Mouse (Mus musculus): ENCODE data around the gene Dppa1. TPM values are rescaled to one million over a fixed set of nuclear protein-coding genes. Genes with fewer than 3 reads are reported as not detected.

Gene Dppa1
- polyA plus RNA-seq, 1 experiment from 2014 or later: not detected

DNA sequence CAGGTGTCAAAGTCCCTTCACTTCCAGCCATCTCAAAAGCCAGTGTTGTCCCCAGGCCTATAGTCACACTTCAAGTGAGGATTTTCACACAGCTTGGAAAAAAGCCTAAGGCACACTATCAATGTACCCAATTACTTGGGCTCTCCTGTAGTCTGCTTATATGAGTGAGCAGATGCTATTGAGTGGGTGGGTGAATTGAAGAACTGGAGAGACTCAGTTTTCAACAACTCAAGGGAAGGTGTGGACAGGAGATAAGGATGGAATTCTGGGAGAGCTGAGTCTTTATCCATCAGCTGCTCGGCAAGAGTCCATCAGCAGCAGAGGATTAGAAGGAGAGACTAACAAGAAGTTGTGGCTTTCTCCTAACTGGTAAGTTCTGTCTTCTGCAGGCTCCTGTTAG is 57.7 kb downstream of the Dppa1 start, which contains the start of gene BC053393:
Gene BC053393, plus strand, starts transcription at position 210 of the 400 bp plus-strand sequence.
- Histone ChIP-seq H3K27ac (replicated peaks; ENCODE audit: low read depth, low read length) (no peak within 1 kb of the TSS), H3K9me3 (ENCODE audit: control insufficient read depth, low read length) (no peaks in the 10 kb centered on the region), H3K4me1 (ENCODE audit: control insufficient read depth, insufficient read depth, low read length) (no peaks in the 10 kb centered on the region), H3K4me3 (ENCODE audit: low read depth, low read length) (no peak within 1 kb of the TSS), H3K4me2 (ENCODE audit: low read depth, low read length) (no peak within 1 kb of the TSS), H3K9ac (ENCODE audit: low read depth, low read length) (no peak within 1 kb of the TSS), H3K27me3 (replicated peaks; ENCODE audit: control insufficient read depth, insufficient read depth, low read length) (no peaks in the 10 kb centered on the region), H3K36me3 (ENCODE audit: control insufficient read depth, insufficient read depth, low read length) (no peaks in the 10 kb centered on the region)
- ATAC-seq (ENCODE audit: low read depth) (no peak), DNase-seq (ENCODE audit: low spot score) (no peak)
- 82% methylated on average over 1 of the region's 1 CpGs for WGBS

DNA sequence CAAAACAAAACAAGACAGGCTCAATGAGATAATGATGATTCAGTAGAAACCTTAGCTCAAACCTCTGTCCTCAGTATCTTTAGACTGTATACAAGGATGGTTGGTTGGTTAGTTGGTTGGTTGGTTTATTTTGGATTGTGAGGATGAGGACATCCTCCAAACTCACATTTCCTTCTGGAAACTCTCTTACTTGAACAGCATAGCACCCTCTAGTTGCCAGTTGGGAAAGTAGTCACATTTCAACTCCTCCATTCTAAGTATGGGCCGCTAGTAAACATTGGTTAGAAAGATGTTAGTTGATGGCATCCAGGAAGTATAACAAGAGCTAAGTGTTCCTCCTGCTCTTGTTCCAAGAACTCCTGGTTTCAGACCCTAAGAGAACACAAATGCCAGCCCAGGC is 60.0 kb downstream of the Dppa1 start:
- no peaks in the 10 kb centered on the region for H3K27me3 ChIP-seq (replicated peaks; ENCODE audit: control insufficient read depth, insufficient read depth, low read length)
- 60% methylated on average over 1 of the region's 1 CpGs for WGBS
- H3K4me3 ChIP-seq (ENCODE audit: low read depth, low read length): no peak overlapping the region
- H3K36me3 ChIP-seq (ENCODE audit: control insufficient read depth, insufficient read depth, low read length): no peaks in the 10 kb centered on the region
- no peak overlapping the region for H3K9ac ChIP-seq (ENCODE audit: low read depth, low read length)
- H3K27ac ChIP-seq (replicated peaks; ENCODE audit: low read depth, low read length): no peak overlapping the region
- H3K4me1 ChIP-seq (ENCODE audit: control insufficient read depth, insufficient read depth, low read length): no peaks in the 10 kb centered on the region
- ATAC-seq (ENCODE audit: low read depth) (no peak), DNase-seq (ENCODE audit: low spot score) (no peak)
- no peak overlapping the region for H3K4me2 ChIP-seq (ENCODE audit: low read depth, low read length)
- no peaks in the 10 kb centered on the region for H3K9me3 ChIP-seq (ENCODE audit: control insufficient read depth, low read length)

DNA sequence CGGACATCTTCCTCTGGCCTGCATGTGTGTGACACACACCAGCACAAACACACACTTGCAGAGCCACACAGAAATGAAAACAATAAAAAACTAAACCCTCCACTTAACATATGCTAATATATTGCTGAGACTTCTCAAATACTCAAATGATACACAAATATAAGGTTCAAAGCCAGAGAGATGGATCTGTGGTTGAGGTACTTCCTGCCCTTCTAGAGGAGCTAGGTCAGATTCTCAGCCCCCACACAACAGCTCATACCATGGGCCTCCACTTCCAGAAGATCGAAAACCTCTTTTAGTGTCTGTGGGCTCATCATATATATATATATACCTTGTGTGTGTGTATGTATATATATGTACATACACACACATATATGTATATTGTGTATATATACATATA is 63.1 kb downstream of the Dppa1 start:
- no peak for DNase-seq (ENCODE audit: low spot score)
- Histone ChIP-seq H3K27ac (replicated peaks; ENCODE audit: low read depth, low read length) (no peak overlapping the region), H3K9ac (ENCODE audit: low read depth, low read length) (no peak overlapping the region), H3K4me1 (ENCODE audit: control insufficient read depth, insufficient read depth, low read length) (no peaks in the 10 kb centered on the region), H3K36me3 (ENCODE audit: control insufficient read depth, insufficient read depth, low read length) (no peaks in the 10 kb centered on the region), H3K4me3 (ENCODE audit: low read depth, low read length) (no peak overlapping the region), H3K4me2 (ENCODE audit: low read depth, low read length) (no peak overlapping the region), H3K9me3 (ENCODE audit: control insufficient read depth, low read length) (no peaks in the 10 kb centered on the region), H3K27me3 (replicated peaks; ENCODE audit: control insufficient read depth, insufficient read depth, low read length) (no peaks in the 10 kb centered on the region)
- ATAC-seq (ENCODE audit: low read depth): no peak
- WGBS: 92% methylated on average over 2 of the region's 2 CpGs

DNA sequence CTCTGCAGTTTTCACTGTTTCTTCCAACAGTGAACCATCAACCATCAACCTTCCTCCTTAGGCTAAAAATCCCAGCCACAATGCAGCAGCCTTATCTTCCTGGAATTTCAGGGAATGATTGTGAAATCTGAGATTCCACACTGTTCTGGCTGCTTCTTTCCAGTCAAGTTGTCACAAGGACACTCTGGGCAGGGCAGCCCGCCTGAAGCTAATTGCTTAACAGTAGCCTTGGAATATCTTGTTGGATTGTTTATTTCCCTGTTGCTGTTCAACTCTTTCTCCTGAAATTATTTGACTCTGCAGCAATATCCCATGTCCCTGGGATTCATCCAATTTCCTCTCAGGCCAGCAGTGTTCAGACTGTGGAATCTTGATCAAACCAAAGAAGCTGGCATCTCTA is 64.4 kb downstream of the Dppa1 start:
- ATAC-seq (ENCODE audit: low read depth) (no peak), DNase-seq (ENCODE audit: low spot score) (no peak)
- no peaks in the 10 kb centered on the region for H3K27me3 ChIP-seq (replicated peaks; ENCODE audit: control insufficient read depth, insufficient read depth, low read length)
- no peak overlapping the region for H3K9ac ChIP-seq (ENCODE audit: low read depth, low read length)
- no peak overlapping the region for H3K4me3 ChIP-seq (ENCODE audit: low read depth, low read length)
- H3K36me3 ChIP-seq (ENCODE audit: control insufficient read depth, insufficient read depth, low read length): no peaks in the 10 kb centered on the region
- no peak overlapping the region for H3K4me2 ChIP-seq (ENCODE audit: low read depth, low read length)
- no peak overlapping the region for H3K27ac ChIP-seq (replicated peaks; ENCODE audit: low read depth, low read length)
- no peaks in the 10 kb centered on the region for H3K9me3 ChIP-seq (ENCODE audit: control insufficient read depth, low read length)
- 54% methylated on average over 1 of the region's 1 CpGs for WGBS
- no peaks in the 10 kb centered on the region for H3K4me1 ChIP-seq (ENCODE audit: control insufficient read depth, insufficient read depth, low read length)

DNA sequence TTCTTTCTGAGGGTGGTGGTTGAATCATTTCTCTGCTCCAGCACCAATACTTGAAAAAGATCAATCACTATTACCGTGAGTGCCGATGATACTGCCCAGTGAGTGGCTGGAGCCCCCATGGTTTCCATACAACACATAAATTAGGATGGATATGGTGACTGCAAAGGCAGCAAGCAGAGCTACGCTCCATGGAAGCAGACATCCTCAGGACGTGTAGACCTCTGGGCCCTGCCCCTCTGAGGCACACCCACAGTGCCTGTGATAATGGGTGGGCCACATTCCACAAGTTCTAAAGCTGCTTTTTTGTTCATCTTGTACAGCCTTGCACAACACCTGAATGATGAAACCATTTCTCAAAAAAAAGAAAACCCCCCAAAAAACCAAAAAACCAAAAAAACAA is 68.0 kb downstream of the Dppa1 start:
- Histone ChIP-seq H3K4me3 (ENCODE audit: low read depth, low read length) (no peak overlapping the region), H3K4me1 (ENCODE audit: control insufficient read depth, insufficient read depth, low read length) (no peaks in the 10 kb centered on the region), H3K4me2 (ENCODE audit: low read depth, low read length) (no peak overlapping the region), H3K27me3 (replicated peaks; ENCODE audit: control insufficient read depth, insufficient read depth, low read length) (no peaks in the 10 kb centered on the region), H3K36me3 (ENCODE audit: control insufficient read depth, insufficient read depth, low read length) (no peaks in the 10 kb centered on the region), H3K27ac (replicated peaks; ENCODE audit: low read depth, low read length) (no peak overlapping the region), H3K9ac (ENCODE audit: low read depth, low read length) (no peak overlapping the region), H3K9me3 (ENCODE audit: control insufficient read depth, low read length) (no peaks in the 10 kb centered on the region)
- ATAC-seq (ENCODE audit: low read depth) (no peak), DNase-seq (ENCODE audit: low spot score) (no peak)
- 84% methylated on average over 4 of the region's 4 CpGs for WGBS

Other genes starting within 250 kb of the Dppa1 start
- gene Itk, start 239.7 kb downstream of the Dppa1 start, polyA plus RNA-seq (2014; fragmentation: Nextera tagmentation; extraction: Ambion mirVana): 0.18 and 0.26 TPM in 2 replicates
- gene Fam71b, start 232.7 kb downstream of the Dppa1 start, polyA plus RNA-seq (2014; fragmentation: Nextera tagmentation; extraction: Ambion mirVana): not detected in 2 replicates
- 61.9 and 71.9 TPM in 2 replicates for gene Med7, start 192.3 kb downstream of the Dppa1 start, polyA plus RNA-seq (2014; fragmentation: Nextera tagmentation; extraction: Ambion mirVana)
- 0.11 and 0.24 TPM in 2 replicates for gene Havcr2, start 174.3 kb downstream of the Dppa1 start, polyA plus RNA-seq (2014; fragmentation: Nextera tagmentation; extraction: Ambion mirVana)
- gene Gm12169, start 105.0 kb downstream of the Dppa1 start, polyA plus RNA-seq (2014; fragmentation: Nextera tagmentation; extraction: Ambion mirVana): not detected in 2 replicates
- not detected in 2 replicates for gene BC053393, start 57.7 kb downstream of the Dppa1 start, polyA plus RNA-seq (2014; fragmentation: Nextera tagmentation; extraction: Ambion mirVana)
- gene Timd2, start 77.8 kb upstream of the Dppa1 start, polyA plus RNA-seq (2014; fragmentation: Nextera tagmentation; extraction: Ambion mirVana): 0.10 and 0.42 TPM in 2 replicates
- 0.36 and 0.71 TPM in 2 replicates for gene Havcr1, start 105.8 kb upstream of the Dppa1 start, polyA plus RNA-seq (2014; fragmentation: Nextera tagmentation; extraction: Ambion mirVana)
- gene Timd4, start 181.5 kb upstream of the Dppa1 start, polyA plus RNA-seq (2014; fragmentation: Nextera tagmentation; extraction: Ambion mirVana): 0.33 and 0.40 TPM in 2 replicates